Mouse (Mus musculus): ENCODE data around the gene Gm17087. TPM values are rescaled to one million over a fixed set of nuclear protein-coding genes. Genes with fewer than 3 reads are reported as not detected.
A peak's percentile ranks its signal among the peaks of the same experiment; 100 is the strongest.

The Gm17087 gene
- polyA plus RNA-seq (2015; fragmentation: Nextera tagmentation; extraction: Ambion mirVana) = 0.14 TPM in 1 of 2 replicates, not detected in the other

DNA sequence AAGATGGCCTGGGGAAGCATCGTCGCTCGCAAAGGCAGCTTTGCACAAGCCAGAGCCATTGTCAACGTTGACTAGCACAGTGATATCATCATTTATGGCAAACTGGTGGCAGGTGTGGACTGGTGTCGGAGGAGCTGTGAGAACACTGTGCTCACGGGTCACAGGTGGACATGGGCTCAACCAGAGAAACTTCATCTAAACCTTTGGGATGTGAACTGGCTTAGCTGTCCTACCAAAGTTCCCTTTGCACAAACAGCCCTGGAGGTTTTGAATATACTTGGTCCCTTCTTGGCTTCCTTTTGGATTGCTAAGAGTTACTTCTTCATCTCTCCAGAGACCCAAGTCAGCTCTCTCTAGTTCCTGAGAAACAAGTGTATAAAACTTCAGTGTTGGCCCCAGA lies at the start of gene Gm17087:
TSS of gene Gm17087 (minus strand) at position 101 of the 400 bp plus-strand sequence.
- Histone ChIP-seq H3K4me1 (ENCODE audit: control insufficient read depth, insufficient read depth, low read depth, low read length) (no peaks in the 10 kb centered on the region), H3K36me3 (ENCODE audit: control insufficient read depth, insufficient read depth, low read length) (no peaks in the 10 kb centered on the region), H3K9ac (ENCODE audit: low read depth, low read length) (no peak within 1 kb of the TSS), H3K9me3 (ENCODE audit: control insufficient read depth, low read length) (no peaks in the 10 kb centered on the region), H3K4me2 (ENCODE audit: low read length) (no peak within 1 kb of the TSS), H3K4me3 (ENCODE audit: low read length) (no peak within 1 kb of the TSS), H3K27ac (ENCODE audit: low read depth, low read length) (no peak within 1 kb of the TSS), H3K27me3 (replicated peaks; ENCODE audit: control insufficient read depth, insufficient read depth, low read length) (no peaks in the 10 kb centered on the region)
- no peak for ATAC-seq
- 93% methylated on average over 6 of the region's 6 CpGs for WGBS

DNA sequence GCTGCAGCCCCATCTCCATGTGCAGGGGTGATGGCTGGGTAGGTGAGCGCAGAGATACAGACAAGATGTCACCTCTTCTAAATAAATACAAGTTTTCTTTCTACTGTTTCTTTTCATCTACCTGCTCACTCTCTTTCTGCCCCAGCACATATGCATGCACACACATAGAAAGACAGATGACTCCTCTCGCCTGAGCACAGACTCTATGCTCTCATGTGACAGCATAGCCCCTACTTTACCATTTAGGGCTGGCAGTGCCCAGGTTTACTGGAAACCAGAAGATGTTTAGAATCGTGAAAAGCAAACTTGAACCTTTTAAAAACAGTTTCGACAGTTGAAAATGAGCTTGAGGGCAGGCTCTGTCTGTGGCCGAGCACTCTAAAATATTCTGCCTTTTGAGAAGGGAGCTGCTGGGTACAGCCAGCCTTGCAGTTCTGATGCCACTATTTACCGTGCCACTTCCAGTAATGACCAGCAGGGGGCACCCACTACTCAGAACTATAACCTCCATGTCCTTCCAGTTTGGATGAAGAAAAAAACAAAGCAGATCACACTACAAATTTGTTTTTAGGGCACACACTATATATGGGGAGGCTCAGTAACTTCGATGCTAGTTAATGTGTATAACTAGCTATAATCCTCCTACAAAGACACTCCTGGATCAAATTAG lies 47.3 kb upstream of the Gm17087 start:
- Histone ChIP-seq H3K4me1 (ENCODE audit: control insufficient read depth, insufficient read depth, low read depth, low read length) (no peaks in the 10 kb centered on the region), H3K9me3 (ENCODE audit: control insufficient read depth, low read length) (no peaks in the 10 kb centered on the region), H3K27me3 (replicated peaks; ENCODE audit: control insufficient read depth, insufficient read depth, low read length) (no peaks in the 10 kb centered on the region), H3K27ac (ENCODE audit: low read depth, low read length) (no peak overlapping the region), H3K4me2 (ENCODE audit: low read length) (no peak overlapping the region), H3K4me3 (ENCODE audit: low read length) (no peak overlapping the region), H3K36me3 (ENCODE audit: control insufficient read depth, insufficient read depth, low read length) (no peaks in the 10 kb centered on the region), H3K9ac (ENCODE audit: low read depth, low read length) (no peak overlapping the region)
- ATAC-seq = peak; percentile 50; the same call in 1 of the 2 replicates
- 35% methylated on average over 7 of the region's 7 CpGs for WGBS

DNA sequence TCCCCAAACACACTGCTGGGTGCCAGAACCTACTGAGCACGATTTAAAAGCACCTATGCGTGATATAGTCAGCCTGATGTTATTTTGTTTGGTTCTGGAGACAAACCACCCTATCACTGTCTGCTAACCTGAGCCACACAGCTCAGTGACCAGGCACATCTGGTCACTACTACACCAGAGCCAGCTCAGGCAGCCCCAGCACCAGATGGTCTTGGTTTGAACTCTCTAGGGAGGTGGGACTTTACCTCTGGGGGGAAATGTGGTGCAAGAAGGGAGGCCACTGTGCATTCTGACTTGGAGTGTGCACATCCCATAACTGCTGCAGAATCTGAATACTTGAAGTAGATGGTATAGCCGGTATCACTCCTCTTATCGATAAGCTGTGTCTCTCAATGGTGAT lies 45.2 kb upstream of the Gm17087 start:
- ATAC-seq = no peak
- no peak overlapping the region for H3K4me3 ChIP-seq (ENCODE audit: low read length)
- no peaks in the 10 kb centered on the region for H3K9me3 ChIP-seq (ENCODE audit: control insufficient read depth, low read length)
- no peaks in the 10 kb centered on the region for H3K4me1 ChIP-seq (ENCODE audit: control insufficient read depth, insufficient read depth, low read depth, low read length)
- H3K27ac ChIP-seq (ENCODE audit: low read depth, low read length) = no peak overlapping the region
- H3K36me3 ChIP-seq (ENCODE audit: control insufficient read depth, insufficient read depth, low read length) = no peaks in the 10 kb centered on the region
- no peaks in the 10 kb centered on the region for H3K27me3 ChIP-seq (replicated peaks; ENCODE audit: control insufficient read depth, insufficient read depth, low read length)
- H3K9ac ChIP-seq (ENCODE audit: low read depth, low read length) = no peak overlapping the region; the same call in 1 of the 2 replicates
- H3K4me2 ChIP-seq (ENCODE audit: low read length) = no peak overlapping the region
- WGBS = 85% methylated on average over 4 of the region's 4 CpGs

- Histone ChIP-seq H3K4me1 (ENCODE audit: control insufficient read depth, insufficient read depth, low read depth, low read length) (no peaks in the 10 kb centered on the region), H3K36me3 (ENCODE audit: control insufficient read depth, insufficient read depth, low read length) (no peaks in the 10 kb centered on the region)
- WGBS = 81% methylated on average over 3 of the region's 3 CpGs
Observed at GRCm38 (mm10) chr17:8606695-8607094, 39.9 kb upstream of the Gm17087 start.

DNA sequence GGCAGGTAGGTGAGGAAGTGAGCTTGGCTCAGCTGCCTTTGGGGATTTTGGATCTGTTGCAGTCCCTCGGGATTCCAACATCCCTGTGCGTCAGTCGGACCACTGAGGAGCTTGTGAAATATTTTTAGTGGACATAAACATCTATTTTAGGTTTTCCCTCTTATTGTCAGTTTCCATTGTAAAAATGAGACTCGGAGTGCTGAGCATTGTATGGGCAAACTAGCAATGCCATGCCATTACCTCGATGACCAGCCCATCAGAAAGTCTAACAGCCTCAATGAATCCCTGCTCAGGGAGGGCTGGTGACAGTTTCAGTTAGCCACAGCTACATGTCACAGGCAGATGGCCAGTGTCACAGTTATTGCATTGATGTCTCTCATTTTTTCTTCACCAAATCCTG lies 39.2 kb upstream of the Gm17087 start:
- ATAC-seq = no peak
- 84% methylated on average over 5 of the region's 5 CpGs for WGBS
- H3K27me3 ChIP-seq (replicated peaks; ENCODE audit: control insufficient read depth, insufficient read depth, low read length) = no peaks in the 10 kb centered on the region
- H3K36me3 ChIP-seq (ENCODE audit: control insufficient read depth, insufficient read depth, low read length) = no peaks in the 10 kb centered on the region
- no peaks in the 10 kb centered on the region for H3K4me1 ChIP-seq (ENCODE audit: control insufficient read depth, insufficient read depth, low read depth, low read length)
- H3K9me3 ChIP-seq (ENCODE audit: control insufficient read depth, low read length) = no peaks in the 10 kb centered on the region
- no peak overlapping the region for H3K9ac ChIP-seq (ENCODE audit: low read depth, low read length)
- no peak overlapping the region for H3K4me3 ChIP-seq (ENCODE audit: low read length)
- no peak overlapping the region for H3K4me2 ChIP-seq (ENCODE audit: low read length)
- no peak overlapping the region for H3K27ac ChIP-seq (ENCODE audit: low read depth, low read length)

More at GRCm38 (mm10) chr17:8606695-8607094, 39.9 kb upstream of the Gm17087 start:
- H3K4me2 ChIP-seq (ENCODE audit: low read length) = no peak overlapping the region
- no peaks in the 10 kb centered on the region for H3K9me3 ChIP-seq (ENCODE audit: control insufficient read depth, low read length)
- H3K27me3 ChIP-seq (replicated peaks; ENCODE audit: control insufficient read depth, insufficient read depth, low read length) = no peaks in the 10 kb centered on the region
- no peak overlapping the region for H3K27ac ChIP-seq (ENCODE audit: low read depth, low read length)
- no peak overlapping the region for H3K4me3 ChIP-seq (ENCODE audit: low read length)
- H3K9ac ChIP-seq (ENCODE audit: low read depth, low read length) = no peak overlapping the region
- no peak for ATAC-seq

- no peak for ATAC-seq
- Histone ChIP-seq H3K9ac (ENCODE audit: low read depth, low read length) (no peak overlapping the region), H3K4me2 (ENCODE audit: low read length) (no peak overlapping the region), H3K4me1 (ENCODE audit: control insufficient read depth, insufficient read depth, low read depth, low read length) (no peaks in the 10 kb centered on the region), H3K36me3 (ENCODE audit: control insufficient read depth, insufficient read depth, low read length) (no peaks in the 10 kb centered on the region), H3K27me3 (replicated peaks; ENCODE audit: control insufficient read depth, insufficient read depth, low read length) (no peaks in the 10 kb centered on the region; the same call in 1 of the 2 replicates), H3K9me3 (ENCODE audit: control insufficient read depth, low read length) (no peaks in the 10 kb centered on the region), H3K4me3 (ENCODE audit: low read length) (no peak overlapping the region), H3K27ac (ENCODE audit: low read depth, low read length) (no peak overlapping the region)
- WGBS = 95% methylated on average over 3 of the region's 3 CpGs
Observed at GRCm38 (mm10) chr17:8602976-8603375, 36.2 kb upstream of the Gm17087 start.

GRCm38 (mm10) chr17:8597790-8598189 lies 31.0 kb upstream of the Gm17087 start:
- Histone ChIP-seq H3K36me3 (ENCODE audit: control insufficient read depth, insufficient read depth, low read length) (no peaks in the 10 kb centered on the region), H3K9ac (ENCODE audit: low read depth, low read length) (no peak overlapping the region), H3K9me3 (ENCODE audit: control insufficient read depth, low read length) (no peaks in the 10 kb centered on the region), H3K4me1 (ENCODE audit: control insufficient read depth, insufficient read depth, low read depth, low read length) (peaks cover 2% of the 10 kb centered on the region; the same call in 1 of the 2 replicates), H3K4me3 (ENCODE audit: low read length) (no peak overlapping the region), H3K4me2 (ENCODE audit: low read length) (no peak overlapping the region), H3K27ac (ENCODE audit: low read depth, low read length) (no peak overlapping the region), H3K27me3 (replicated peaks; ENCODE audit: control insufficient read depth, insufficient read depth, low read length) (no peaks in the 10 kb centered on the region; the same call in 1 of the 2 replicates)
- peak; percentile 76; the same call in 1 of the 2 replicates for ATAC-seq
- WGBS = 8% methylated on average over 7 of the region's 7 CpGs

DNA sequence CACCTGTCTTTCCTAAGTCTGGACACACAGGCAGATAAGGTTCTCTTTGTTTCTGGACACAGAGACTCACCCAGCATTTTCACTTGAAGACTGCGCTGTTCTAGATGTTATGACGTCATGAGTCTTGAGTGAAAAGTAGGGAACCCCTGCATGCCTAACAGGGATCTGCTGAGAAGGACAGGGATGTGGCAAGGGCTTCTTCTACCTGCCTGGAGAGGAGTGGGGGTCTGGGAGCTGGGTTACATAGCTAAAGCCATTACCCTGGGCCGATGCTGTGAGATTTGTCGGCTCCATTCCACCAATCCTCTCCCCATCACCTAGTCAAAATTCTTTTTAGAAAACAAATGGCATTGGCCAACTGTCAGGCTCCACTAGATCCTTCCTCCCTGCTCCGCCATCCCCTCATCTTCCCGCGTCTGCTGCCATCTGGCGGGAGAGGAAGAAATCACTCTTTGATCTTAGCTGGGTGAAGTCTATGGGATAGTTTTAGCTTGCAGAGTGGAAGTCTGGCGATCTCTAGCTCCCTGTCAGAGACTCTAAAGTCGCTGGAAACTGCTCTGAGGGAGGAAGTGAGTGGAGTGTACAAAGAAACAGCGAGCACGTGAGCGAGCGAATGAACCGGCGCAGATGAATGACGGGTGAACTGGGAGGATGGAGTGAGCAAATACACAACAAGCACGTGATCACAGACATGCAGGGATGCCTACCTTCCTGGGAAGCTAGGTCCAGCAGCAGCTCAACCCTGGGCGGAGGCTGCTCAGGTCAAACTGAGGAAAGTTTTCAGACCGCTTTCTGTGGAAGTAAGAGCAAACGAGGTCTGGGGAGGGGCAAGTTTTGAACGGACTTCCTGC lies 25.9 kb upstream of the Gm17087 start:
- no peaks in the 10 kb centered on the region for H3K9me3 ChIP-seq (ENCODE audit: control insufficient read depth, low read length)
- no peaks in the 10 kb centered on the region for H3K36me3 ChIP-seq (ENCODE audit: control insufficient read depth, insufficient read depth, low read length)
- peak overlapping the region; percentile 55 for H3K4me2 ChIP-seq (ENCODE audit: low read length)
- H3K27me3 ChIP-seq (replicated peaks; ENCODE audit: control insufficient read depth, insufficient read depth, low read length) = no peaks in the 10 kb centered on the region
- ATAC-seq = peak; percentile 90
- H3K27ac ChIP-seq (ENCODE audit: low read depth, low read length) = no peak overlapping the region
- H3K9ac ChIP-seq (ENCODE audit: low read depth, low read length) = peak overlapping the region; percentile 35; the same call in 1 of the 2 replicates
- 17% methylated on average over 22 of the region's 22 CpGs for whole genome bisulfite sequencing
- peaks cover 2% of the 10 kb centered on the region; the same call in 1 of the 2 replicates for H3K4me1 ChIP-seq (ENCODE audit: control insufficient read depth, insufficient read depth, low read depth, low read length)
- peak overlapping the region; percentile 23; the same call in 1 of the 2 replicates for H3K4me3 ChIP-seq (ENCODE audit: low read length)

DNA sequence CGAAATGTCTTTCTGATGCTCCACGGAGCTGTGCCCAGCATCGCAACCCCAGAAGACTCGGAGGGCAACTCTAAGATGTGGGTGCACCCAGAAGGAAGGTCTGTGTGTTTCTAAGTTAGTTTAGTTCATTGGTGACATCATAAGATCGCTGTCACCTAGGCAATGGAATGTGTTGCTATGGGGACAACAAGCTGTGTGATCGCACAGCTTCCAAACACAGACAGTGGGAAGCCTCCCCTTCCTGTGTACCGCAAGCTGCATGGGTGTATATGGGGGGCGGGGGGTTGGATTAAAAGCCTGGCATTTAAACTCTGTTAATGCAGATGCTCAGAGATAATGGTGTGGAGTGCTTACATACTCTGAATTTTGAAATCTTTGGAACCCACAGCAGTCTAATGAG lies 14.8 kb upstream of the Gm17087 start:
- WGBS = 63% methylated on average over 8 of the region's 8 CpGs
- ATAC-seq = no peak; the same call in 1 of the 2 replicates
- Histone ChIP-seq H3K9me3 (ENCODE audit: control insufficient read depth, low read length) (no peaks in the 10 kb centered on the region), H3K4me3 (ENCODE audit: low read length) (no peak overlapping the region), H3K4me2 (ENCODE audit: low read length) (no peak overlapping the region), H3K27ac (ENCODE audit: low read depth, low read length) (no peak overlapping the region), H3K36me3 (ENCODE audit: control insufficient read depth, insufficient read depth, low read length) (no peaks in the 10 kb centered on the region), H3K9ac (ENCODE audit: low read depth, low read length) (no peak overlapping the region), H3K27me3 (replicated peaks; ENCODE audit: control insufficient read depth, insufficient read depth, low read length) (no peaks in the 10 kb centered on the region), H3K4me1 (ENCODE audit: control insufficient read depth, insufficient read depth, low read depth, low read length) (no peaks in the 10 kb centered on the region)
